Mouse (Mus musculus): ENCODE results near the gene Tnfrsf9.

The Tnfrsf9 gene

DNA sequence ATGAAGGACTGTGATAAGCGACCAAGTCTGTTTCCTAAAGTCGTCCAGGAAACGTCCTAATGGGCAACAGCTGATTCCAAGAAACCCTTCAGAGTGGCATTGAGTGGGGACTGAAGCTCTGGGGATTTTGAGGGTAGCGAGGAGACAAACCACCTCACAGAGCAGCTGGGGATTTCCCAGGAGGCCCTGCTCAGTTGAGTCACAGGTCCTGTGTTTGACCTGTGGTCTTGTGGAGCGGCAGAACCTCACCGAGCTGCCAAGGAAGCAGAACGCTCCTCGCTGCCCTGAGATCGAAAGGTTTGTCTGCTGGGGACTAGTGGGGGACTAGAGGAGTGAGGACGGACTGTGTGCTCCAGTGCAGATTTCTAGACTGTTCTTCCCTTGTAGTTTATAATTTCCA is 13.4 kb downstream of the Tnfrsf9 start:
- DNase-seq (ENCODE audit: low spot score): no peak

DNA sequence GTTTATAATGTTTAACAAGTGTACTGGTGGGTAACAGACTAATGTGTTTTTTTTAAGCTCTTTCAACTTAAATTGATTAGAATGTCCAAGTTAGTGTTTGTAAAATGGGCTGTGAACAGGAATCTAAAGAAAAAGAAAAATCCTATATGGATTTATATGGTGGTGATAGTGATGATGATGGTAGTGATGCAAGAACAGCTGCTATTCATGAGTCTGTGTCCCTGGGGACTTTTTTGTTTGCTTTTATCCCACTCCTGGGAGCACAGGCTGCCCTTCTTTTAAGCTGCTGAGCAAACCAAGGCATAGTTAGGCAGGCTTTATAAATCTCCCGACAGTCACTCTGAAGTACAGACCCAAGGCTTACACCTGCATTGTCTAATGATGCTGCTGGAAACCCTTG is 19.1 kb downstream of the Tnfrsf9 start:
- no peak for DNase-seq (ENCODE audit: low spot score)

DNA sequence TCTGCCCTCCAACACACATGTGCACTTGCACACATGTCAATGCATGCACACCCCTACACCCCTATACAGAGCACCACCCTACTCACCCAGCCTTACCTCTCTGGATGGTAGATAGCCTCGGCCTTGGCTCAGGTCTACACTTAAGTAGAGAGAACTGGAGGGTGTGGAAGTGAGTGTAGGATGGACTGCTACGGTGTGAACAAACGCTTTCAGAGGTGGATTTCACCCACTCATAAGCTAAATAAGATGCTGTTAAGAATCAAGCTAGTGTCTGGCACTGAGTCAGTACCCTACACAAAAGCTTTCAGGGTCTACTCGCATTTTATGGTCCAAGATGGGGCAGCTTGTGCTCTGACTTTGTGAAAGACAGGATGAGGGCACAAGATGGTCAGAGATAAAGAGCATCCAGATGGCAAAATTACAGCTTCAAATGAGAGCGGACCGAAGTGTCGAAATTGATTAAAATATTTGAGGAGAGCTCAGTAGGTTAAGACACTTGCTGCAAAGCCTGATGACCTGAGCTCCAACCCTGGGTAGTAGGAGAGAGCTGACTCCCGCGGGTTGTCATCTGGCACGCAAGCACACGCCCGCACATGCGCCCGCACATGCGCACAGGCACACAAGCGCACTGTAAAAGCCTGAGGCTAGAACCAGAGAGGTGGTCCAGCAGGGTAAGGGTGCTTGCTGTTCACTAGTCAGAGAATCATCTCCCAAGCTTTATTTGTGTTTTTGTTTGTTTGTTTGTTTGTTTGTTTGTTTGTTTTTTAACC is 23.1 kb downstream of the Tnfrsf9 start:
- no peak for DNase-seq (ENCODE audit: low spot score)

DNA sequence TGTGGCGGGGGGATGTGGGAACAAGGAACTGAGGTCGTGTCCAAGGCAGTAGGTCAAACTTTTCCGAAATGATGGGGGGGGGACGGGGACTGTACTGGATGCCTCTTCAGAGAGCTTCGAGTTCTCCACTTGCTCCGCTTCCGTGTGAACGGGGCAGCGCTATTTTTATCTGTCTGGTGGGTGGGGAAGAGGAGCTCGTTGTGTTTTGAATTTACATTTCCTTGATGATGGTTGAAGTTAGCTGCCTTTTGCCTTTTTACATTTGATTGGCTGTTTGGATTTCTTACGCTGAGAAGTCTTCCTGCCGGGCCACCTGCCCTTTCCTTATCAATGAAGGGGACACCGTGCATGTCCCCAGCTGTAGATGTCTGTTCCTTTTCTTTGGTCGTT is 23.7 kb downstream of the Tnfrsf9 start:
- DNase-seq (ENCODE audit: low spot score): no peak

DNA sequence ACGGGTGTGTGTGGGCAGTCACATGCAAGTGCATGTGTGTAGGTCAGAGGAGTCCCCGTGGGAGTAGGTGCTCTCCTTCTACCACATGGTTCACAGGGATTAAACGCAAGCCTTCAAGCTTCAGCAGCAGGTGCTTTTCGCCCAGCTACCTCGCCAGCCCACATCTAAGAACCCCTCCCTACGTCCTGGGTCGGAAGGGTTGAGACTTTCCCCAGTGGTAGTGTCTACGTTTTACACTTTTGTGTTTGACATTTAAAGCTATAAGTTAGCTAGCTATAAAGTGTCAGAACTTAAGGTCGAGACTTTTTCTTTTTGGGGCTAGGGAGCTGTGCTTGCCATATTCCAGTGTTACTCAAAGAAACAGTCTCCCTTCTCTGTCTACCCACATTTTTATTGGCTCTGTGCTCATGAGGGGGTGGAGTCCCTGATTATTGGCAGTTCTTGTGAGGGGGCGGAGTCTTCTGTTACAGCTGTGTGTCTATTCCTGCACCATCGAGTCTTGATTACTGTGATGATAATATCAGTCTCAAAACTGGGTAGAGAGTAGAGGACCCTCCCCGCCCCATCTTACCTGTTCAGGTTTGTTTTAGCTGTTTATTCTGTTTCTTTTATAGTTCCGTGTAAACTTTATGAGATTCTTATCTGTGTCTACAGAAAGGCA is 25.8 kb downstream of the Tnfrsf9 start:
- no peak for DNase-seq (ENCODE audit: low spot score)

DNA sequence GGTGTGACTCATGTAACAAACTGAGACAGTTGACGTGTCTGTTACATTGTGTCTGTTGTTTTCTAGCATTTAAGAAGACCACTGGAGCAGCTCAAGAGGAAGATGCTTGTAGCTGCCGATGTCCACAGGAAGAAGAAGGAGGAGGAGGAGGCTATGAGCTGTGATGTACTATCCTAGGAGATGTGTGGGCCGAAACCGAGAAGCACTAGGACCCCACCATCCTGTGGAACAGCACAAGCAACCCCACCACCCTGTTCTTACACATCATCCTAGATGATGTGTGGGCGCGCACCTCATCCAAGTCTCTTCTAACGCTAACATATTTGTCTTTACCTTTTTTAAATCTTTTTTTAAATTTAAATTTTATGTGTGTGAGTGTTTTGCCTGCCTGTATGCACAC is 30.3 kb downstream of the Tnfrsf9 start:
- DNase-seq (ENCODE audit: low spot score): no peak

DNA sequence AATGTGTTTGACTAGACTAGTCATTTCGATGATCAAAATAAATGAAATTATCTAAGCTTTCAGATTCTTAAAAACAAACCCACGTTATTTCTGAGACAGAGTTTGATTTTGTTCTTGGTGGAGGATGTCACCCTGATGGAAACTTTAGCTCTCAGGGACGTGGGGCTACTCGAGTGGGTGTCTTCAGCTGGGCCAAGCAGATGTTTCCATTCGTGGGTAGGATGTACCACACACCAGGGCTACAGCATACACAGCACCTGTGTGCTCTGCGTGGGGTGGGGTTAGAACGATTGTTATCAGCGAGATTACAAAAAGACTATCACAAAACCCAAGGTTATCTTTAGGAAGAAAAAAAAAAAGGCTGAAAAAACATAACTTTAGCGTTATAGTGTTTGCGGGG is 36.6 kb downstream of the Tnfrsf9 start:
- no peak for DNase-seq (ENCODE audit: low spot score)

DNA sequence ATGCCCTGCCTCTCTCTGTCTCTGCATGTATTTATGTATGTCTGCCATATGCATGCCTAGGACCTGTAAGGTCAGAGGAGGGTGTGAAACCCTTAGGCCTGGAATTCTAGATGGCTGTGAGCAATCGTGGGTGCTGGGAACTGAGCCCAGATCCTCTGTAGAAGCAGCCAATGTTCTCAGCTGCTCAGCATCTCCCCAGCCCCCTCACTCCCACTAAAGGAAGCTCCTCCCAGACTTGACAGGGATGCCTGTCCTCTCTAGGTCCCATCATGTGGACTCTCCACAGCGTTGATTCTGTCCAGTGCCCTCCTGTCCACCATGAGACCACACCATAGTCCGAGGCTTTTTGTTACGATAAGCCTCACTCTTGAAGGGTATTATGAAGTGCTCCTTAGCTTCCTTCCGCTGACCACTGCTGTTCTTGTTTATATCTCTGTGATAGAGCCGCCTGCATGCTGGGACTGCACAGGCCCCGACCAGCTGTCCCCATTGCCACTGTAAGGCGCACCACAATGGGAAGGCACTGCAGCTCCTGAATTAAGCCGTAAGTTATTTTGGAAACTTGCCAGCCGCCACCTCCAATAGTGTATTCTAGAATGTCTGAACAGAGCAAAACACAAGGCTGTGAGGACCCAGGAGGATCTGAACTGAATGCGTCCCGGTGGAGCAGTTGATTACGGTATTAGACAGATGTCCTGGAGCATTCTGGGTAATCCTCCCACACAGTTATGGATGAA is 42.2 kb downstream of the Tnfrsf9 start:
- DNase-seq (ENCODE audit: low spot score): no peak

DNA sequence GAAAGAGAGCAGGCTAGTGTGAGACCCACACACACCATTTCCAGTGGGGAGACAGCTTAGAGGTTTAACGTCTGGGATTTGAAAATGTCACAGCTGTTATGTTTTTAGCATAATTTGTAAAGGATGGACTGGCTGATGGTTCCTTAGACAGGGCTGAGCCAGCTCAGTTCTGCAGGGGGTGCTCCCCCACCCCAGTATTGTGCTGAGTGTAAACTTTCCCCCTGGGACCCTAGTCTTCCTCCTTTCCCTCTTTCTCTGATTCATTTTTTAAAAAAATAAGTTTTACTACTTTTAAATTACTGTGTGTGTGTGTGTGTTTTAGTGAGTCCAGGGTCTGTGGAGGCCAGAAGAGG is 42.7 kb downstream of the Tnfrsf9 start:
- DNase-seq (ENCODE audit: low spot score): no peak

DNA sequence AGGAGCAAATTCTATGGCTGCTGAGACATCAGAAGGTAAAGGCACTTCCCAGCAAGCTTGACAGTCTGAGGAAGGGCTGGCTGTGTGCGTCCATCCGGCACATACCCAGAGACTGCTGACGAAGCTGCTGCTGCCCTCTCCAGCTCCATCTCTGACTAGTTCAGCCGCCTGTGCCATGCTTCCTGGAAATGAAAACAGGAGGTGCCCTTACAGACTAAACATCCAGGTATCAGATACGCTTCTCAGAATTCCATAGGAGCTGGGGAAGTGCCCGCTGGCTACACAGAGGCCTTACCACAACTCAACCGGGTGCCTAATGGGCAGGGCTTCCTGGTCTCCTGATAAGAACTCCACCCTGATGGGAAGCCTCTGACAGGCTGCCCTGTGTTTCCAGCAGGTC is 44.2 kb downstream of the Tnfrsf9 start:
- no peak for DNase-seq (ENCODE audit: low spot score)

DNA sequence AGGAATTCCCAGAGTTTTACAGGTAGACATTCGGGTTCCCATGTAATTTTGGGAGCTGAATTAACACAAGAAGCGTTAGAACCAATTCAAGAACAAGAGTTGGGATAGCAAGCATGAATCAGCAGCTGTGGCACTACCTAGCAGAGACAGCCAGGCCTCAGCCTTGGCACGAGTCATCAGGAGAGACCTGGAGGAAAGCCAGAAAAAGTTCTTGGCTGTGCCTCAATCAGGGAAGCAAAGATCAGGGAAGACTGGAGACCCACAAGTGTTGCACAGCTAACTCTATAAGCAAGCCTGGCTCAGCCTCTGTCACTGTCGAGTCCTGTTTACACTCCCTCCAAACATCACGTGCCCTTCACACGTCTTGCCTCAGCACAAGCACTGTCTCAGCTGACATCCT is 47.9 kb downstream of the Tnfrsf9 start:
- DNase-seq (ENCODE audit: low spot score): no peak

DNA sequence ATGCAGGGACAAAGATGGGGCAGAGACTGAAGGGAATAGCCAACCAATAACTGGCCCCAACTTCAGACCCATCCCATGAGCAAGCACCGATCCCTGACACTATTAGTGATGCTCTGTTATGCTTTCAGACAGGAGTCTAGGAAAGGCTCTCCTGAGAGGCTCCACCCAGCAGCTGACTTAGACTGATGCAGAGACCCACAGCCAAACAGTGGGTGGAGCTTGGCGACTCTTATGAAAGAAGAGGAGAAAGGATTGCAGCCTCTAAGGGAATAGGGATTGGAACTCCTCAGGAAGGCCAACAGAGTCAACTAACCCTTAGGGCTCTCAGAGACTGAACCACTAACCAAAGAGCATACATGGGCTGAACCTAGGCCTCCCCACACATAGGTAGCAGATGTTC is 49.3 kb downstream of the Tnfrsf9 start:
- DNase-seq (ENCODE audit: low spot score): no peak

DNA sequence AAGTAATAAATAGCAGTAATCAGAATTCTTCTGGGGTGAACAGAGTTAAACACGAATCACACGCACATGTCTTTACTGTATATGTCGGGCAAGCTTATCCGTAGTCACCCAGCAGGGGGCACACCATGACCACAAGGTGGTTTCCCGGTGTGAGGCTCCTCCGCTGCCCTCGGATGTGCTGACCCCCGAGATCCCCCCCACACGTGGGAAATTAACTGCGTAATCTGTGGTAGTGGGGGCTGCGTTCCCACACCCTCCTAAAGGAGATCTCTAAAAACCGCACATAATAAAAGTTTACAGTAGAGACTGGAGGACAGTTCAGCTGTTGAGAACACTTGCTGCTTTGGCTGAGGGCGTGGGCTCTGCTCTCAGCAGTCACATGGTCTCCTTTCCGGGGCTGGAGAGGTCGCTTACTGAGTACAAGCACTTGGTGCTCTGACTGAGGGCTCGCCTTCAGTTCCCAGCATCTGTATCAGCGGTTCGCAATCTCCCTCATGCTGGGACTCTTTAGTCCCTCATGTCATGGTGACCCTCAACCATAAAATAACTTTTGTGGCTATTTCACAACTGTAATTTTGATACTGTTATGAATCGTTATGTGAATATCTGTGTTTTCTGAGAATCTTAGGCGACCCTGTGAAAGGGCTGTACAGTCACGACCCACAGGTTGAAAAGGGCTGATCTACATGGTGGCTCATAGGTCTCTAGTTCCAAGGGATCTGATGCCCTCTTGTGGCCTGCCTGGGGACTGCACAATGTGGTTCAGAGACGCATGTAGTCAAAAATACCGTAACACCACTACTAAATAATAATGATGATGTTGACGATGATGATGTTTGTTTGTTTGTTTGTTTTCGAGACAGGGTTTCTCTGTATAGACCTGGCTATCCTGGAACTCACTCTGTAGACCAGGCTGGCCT is 50.5 kb downstream of the Tnfrsf9 start:
- peak; percentile 91 for DNase-seq (ENCODE audit: low spot score)

DNA sequence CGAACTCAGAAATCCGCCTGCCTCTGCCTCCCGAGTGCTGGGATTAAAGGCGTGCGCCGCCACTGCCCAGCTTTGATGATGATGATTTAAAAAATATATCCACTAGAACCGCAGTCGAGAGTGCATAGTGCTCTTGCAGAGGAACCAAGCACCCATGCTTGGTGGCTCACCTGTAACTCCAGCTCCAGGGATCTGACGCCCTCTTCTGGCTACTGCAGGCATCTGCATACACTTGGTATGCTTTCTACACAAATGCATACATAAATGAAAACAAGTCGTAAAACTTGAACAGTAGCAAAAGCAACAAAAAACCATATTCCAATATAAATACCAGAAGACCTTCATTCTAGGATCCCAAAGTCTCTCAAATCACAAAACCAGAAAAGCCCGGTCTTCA is 51.2 kb downstream of the Tnfrsf9 start:
- no peak for DNase-seq (ENCODE audit: low spot score)

DNA sequence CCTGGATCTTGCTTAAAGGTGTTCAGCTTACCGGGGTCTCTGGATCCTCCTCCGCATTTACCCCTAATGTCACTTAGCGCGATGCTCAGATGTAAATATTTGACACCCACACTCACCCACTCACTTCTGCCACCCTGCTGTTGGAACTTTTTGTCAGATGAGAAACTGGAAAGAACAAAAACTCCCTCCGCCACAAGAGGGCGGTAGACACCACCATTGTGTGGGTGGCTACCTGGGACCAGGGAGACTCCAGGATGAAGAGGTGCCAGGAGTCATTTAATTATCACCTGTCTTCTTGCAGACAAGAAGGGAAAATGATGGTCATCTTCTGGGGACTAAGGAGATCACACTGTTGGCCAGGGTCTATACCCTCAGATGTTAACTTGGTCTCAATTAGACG is 52.2 kb downstream of the Tnfrsf9 start:
- peak; percentile 75 for DNase-seq (ENCODE audit: low spot score)

DNA sequence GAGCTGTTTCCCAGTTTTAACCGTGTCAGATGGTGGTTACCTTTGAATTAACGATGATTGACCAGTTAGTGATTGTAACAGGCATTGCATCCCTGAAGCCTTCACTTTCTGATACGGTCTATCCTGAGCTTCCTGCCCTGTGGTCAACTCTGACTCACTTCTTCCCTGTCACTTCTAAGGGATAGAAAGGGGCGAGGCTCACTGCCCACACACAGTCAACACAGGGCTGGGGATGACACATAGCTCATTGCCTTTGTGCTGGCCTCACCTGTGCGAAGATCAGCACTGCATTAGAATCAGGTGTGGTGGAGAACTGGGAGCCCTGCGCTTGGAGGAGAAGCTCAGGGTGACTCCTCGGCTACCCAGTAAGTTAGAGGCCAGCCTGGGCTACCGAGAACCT is 54.6 kb downstream of the Tnfrsf9 start:
- no peak for DNase-seq (ENCODE audit: low spot score)

DNA sequence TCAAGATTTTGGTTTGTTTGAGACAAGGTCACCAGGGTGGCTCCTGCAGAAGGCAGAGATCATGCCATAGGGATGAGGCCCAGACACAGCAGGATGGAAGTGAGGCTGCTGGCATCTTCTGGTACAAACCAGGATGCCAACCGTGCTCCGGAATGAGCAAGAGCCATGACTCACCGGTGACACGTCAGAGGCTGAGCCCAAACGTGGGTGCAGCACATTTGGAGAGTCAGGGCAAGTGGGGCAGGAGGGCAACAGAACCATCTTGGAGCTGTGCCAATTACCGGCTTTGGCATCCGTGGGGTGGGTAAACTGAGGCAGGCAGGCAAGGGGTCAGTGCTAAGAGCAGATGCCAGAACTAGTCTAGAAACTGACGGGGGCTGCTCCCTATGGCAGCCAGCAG is 58.9 kb downstream of the Tnfrsf9 start:
- DNase-seq (ENCODE audit: low spot score): no peak

DNA sequence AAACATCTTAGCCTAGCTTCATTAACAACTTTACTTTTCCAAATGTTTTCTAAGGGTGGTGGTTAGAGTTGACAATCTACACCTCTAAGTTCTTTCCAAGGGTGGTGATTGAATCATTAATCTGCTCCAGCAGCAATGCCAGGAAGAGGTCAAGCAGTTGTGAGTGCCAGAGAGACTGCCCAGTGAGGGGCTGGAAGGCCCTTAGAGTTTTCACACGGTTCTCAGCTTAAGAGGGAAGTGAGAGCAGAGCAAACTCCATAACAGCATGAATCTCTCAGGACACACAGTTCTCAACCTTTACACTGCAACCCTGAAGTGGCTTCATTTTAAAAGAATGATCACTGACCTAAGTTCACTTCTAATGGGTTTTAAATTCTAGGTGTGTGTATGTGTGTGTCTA is 60.8 kb downstream of the Tnfrsf9 start:
- DNase-seq (ENCODE audit: low spot score): no peak

DNA sequence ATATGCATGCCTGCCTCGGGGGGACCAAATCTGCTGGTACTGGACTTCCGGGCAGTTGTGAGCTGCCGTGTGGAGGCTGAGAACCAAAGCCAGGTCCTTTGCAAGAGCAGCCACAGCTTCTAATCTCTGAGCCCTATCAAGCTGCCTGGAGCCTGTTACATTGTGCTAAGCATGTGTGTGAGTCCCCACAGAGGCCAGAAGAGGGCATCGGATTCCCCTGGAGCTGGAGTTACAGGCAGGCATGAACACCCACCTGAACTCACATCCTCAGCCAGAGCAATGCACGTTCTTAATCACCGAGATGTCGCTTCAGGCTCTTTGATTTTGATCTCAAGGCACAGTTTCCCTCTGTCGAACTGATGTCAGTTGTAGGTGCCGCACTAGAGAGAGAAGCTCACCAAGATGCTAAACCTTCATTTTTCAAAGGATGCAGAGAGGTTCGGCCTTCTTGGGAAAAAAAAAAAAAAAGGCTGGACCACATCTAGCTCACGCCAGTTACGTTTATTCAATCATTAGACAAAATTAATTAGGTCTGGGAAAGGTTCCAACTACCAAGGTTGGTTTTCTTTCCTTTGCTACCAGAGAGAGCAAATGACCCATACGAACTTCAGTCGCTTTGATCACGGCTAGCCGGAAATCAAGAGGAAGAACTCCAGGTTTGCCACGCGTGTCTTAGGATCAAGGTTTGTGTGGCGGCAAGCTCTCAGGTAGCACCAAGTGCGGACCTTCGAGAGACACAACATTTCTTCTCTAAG is 64.0 kb downstream of the Tnfrsf9 start:
- DNase-seq (ENCODE audit: low spot score): no peak

DNA sequence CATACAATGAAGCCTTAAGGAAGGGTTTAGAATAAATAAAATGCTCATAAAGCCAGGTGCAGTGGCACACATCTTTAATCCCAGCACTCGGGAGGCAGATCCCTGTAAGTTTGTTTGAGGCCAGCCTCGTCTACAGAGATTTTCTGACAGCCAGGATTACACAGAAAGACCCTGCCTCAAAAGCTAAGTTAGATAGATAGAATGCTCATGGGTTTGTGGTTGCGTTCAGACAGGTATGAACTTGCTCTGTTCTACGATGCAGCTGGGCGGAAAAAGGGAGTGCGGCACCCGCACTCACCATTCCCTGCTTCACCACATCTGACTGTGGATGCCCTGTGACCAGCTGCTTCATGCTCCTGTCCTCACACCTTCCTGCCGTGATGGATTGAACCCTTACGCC is 65.1 kb downstream of the Tnfrsf9 start:
- no peak for DNase-seq (ENCODE audit: low spot score)

DNA sequence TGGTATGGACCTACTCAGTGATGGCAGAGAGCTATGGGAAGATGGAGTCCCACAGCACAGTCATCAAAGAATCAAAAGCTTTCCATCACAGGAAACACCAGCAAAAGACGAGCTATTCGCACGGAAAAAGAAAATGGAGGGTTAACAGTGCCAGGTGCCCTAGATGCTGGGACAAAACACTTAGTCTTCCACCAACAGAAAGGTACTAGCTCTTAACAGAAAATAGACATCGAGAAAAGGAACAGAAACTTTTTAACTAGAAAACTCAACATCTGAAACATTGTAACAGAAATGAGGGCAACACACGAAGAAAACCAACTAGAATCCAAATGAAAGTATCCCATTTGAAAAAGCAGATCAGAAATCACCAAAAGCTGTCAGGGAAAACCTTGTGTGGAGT is 65.8 kb downstream of the Tnfrsf9 start:
- DNase-seq (ENCODE audit: low spot score): no peak

DNA sequence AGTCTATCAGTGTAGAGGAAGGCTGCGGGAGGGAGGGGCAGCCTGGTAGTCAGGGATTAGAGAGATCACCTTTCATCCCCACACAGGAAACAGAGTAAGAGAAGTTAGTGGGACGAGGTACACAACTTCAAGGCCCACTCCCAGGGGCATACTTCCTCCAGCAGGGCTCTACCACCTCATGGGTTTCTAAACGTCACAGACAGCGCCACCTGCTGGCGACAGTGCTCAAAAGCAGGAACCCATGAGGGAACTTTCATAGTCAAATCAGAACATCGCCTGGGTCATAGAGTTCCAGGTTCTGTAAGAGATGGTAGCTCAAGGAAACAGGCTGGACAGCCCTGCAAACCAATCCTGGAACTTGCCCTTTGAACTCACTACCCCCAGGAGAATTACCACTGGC is 75.8 kb downstream of the Tnfrsf9 start:
- peak; percentile 42 for DNase-seq (ENCODE audit: low spot score)
